Mouse (Mus musculus) frontal cortex, adult (tissue): ENCODE results near the gene Mrpl57.

Experiments
- ATAC-seq: cut with Nextera tagmentation; 2 replicates; pipeline ENCODE4 v1.9.2; 2017; ENCODE audit warnings: mild to moderate bottlenecking, moderate library complexity, mixed read lengths; ENCODE audit not compliant: low TSS enrichment

The Mrpl57 gene

DNA sequence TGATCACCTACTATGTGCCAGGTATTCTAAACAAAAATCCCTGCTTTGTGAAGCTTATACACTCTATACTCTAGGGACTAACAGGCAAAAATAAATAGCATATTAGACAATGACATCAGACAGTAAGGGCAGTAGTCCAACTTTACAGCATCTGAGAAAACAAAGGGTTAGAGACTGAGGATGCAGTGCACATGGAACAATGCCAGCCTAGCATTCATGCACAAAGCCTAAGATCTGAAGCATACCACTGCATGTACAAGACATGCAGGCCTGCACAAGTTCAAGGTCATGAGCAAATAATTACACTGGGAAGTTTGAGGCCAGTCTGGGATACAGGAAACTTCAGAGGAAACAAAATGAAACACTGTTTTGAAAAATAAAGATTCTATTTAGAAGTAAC lies 33.5 kb downstream of the Mrpl57 start:
- no peak for ATAC-seq

DNA sequence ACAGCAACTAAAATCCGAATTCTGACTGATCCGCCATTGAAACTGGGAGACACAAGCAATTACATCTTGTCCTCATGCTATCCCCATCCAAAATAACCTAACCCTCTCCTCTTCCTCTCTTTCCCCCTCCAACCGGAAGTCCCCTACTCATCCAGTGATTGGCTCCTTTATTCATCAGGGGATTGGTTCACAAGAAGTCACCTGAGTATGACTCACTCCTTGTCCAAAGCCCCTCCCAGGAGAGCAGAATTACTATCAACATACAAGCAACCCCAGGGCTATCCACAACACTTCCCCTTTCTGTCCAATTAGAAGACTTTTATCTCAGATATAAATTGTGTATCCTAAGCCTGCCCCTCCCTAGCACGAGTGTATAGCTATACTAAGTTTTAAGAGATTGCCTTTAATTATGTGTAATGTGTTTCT lies 36.0 kb downstream of the Mrpl57 start:
- ATAC-seq: no peak

DNA sequence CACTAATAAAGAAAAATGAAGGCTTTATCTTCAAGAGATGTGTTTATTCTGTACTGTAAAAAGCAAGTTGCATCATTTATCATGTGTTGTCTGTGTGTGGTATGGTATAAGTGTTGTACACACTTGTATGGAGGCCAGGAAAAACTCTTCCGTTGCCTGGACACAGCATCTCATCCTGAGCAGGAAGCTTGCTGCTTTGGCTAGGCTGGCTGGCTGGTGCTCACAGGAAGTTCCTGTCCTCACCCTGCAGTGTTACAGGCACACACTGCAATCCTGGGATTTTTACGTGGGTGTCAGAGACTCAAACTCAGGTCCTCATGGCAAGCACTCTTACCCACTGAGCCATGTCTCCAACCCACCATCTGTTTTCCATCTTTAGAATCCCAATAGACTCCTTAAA lies 37.1 kb downstream of the Mrpl57 start:
- ATAC-seq: no peak

DNA sequence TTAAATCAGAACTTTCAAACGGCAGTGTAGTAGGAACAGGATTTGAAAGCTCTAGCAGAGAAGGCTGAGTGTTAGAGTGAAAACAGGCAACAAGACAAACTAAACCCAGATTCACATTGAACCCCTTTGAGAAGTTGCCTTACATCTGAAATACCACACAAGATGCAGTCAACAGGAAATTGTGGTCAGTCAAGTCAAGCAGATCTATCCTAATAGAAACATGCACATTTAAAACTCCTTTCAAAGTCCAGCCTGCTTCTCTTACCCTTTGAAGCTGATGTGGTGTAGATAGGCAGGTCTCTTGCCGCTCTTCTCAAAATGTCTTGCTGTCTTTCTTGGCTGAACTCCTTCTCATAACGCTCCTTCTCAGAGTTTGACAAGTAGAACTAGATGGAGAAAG lies 39.2 kb downstream of the Mrpl57 start:
- no peak for ATAC-seq

DNA sequence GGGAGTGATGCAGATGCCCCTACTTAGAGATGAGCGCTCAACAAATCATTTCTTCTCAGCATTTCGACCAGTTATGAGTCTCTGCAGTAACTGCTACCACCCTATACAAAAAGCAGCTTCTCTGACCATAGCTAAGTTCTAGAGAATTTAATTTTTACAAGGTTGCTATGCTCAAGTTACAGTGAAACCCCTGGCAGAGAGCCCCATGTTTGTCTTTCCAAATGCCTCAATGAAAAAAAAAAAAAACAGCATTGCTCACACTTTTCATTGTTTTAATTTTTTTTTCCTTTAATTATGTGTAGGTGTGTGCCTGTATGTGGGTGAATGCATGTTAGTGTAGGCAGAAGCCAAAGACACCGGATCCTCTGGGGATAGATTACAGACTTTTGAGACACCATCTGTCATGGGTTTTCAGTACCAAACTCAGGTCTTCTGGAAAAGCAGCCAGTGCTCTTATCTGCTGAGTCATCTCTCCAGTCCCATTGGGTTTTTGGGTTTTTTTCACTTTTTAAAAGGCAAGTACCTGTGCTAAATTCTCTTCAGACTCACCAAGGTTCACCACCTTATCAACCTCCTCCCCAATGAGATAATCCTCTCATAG lies 40.7 kb downstream of the Mrpl57 start:
- ATAC-seq: peak; percentile 78

DNA sequence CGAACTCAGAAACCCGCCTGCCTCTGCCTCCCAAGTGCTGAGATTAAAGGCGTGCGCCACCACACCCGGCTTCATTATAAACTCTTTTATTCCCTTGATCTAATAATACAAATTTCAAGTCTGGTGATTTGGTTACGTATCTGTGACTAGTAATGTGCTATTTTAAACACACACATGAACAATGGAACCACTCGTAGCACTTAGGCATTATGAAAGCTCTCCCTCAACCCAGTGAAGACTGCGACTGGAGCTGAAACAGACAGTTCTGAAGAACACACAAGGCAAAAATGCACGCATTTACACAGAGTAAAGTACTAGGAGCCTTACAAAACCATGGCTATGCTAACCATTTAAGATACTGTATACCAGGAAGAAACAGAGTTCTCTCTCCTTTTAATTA lies 51.9 kb downstream of the Mrpl57 start:
- no peak for ATAC-seq
